Mouse (Mus musculus): ENCODE results near the gene Gpr107. TPM values are rescaled to one million over a fixed set of nuclear protein-coding genes. Genes with fewer than 3 reads are reported as not detected.

The Gpr107 gene
- total RNA-seq (2021), result 10 to 100 TPM; 24.7 to 25.2 TPM
- long read RNA-seq, experiment 1, full-length matches to known transcripts, result 16 of 20 reads
- long read RNA-seq, experiment 1, partial matches to known transcripts, result 1 of 20 reads
- long read RNA-seq, experiment 1, other reads (novel, unspliced or antisense), result 3 of 20 reads
- long read RNA-seq, experiment 2, full-length matches to known transcripts, result 21 of 24 reads
- long read RNA-seq, experiment 2, partial matches to known transcripts, result 1 of 24 reads
- long read RNA-seq, experiment 2, other reads (novel, unspliced or antisense), result 2 of 24 reads

DNA sequence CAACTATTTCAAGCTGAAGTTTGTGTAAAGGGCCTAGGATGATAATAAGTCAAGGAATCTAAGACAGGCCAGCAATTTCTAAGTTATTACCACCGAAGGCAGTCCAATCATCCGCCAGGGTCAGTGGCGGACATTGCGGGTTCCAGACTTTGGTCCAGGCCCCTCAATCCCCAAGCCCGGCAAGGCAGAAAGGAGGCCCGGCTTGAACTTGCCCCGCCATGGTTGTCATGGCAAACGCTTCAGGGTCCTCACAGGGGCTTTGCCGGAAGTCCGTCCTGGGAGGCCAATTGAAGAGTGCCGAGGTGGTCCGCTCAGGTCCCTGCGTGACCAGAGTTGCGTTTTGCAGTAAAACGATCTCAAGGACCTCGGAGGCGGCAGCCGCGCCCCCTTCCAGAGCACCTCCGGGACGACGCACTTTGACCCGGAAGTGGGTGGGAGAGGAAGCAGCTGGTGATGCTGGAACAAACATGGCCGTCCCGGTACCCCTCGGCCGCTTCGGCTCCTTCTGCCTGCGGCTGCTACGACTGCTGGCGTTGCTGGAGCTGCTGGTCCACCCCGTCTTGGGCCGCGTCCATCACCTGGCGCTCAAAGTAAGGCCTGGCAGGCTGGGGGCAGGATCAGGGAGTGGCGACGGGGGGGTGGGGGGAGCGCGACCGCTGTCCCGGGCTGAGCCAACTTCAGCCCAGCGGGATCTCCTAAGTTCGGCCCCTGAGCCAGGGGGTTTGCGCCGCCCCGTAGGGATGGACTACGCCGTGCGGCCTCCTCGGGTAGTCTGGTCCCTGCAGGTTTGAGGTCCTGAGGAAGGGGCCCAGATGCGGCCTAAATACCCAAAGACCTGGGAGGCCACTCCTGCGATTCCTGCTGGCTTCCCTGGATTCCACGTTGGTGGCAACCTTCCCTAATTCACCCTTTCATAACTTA is at the start of gene Gpr107:
Gpr107 (plus strand) TSS at position 425 of the 921 bp plus-strand sequence.
- intact Hi-C loops (cut with DNase I; ENCODE audit: low total_unique reads), result no loop called here
- DNase-seq, result peak; percentile 84

DNA sequence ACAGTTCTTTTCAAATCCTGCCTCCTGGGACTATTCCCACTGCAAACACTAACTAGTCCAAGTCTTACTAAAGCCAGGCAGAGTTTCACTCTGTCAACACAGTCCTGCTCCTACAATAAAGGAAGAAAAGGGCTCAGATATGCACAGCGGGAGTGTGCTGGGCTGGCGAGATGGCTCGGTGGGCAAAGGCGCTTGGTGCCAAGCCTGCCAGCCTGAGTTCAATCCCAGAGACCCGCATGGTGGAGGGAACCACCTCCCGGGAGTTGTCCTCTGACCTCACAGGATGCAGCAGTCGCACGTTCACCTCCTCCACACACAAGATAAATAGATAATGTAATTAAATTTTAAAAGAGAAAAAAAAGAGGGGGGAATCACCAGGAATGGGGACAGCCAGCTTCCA is 48.8 kb upstream of the Gpr107 start:
- intact Hi-C loops (cut with DNase I; ENCODE audit: low total_unique reads), result no loop called here
- no peak for DNase-seq

DNA sequence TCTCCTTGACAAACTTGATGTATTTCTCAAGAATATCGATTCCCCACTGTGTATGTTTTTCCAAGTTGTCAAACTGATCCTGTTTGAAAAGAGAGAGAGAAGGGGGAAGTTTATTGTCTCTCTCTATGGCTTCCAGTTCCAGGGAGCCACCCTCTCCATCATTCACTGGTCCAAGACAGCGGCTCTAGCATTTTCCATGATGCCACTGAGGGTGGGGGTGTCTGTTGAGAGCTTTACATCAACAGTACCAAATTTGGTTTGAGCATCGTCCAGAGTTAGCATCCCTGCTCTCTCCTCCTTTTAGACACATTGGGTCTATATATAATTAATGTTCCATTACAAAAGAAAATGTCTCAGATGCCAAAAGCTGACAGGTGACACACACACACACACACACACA is 46.8 kb upstream of the Gpr107 start:
- intact Hi-C loops (cut with DNase I; ENCODE audit: low total_unique reads), result no loop called here
- DNase-seq, result no peak

DNA sequence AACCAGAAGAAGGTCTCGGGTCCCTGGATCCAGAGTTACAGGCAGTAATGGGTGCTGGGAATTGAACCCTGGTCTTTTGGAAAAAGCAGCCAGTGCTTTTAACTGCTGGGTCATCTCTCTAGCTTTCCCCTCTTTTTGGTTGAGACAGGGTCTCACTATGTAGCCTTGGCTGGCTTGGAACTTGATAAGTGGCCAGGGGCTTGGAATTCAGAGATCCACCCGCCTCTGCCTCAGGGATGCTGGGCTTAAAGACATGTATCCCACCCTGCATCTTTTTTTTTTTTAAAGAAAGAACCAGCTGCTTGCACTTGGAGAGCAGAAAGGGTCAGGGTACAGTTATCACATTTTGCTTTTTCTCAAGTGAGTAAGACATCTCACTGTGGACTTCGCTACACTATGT is 46.1 kb upstream of the Gpr107 start:
- intact Hi-C loops (cut with DNase I; ENCODE audit: low total_unique reads), result no loop called here
- DNase-seq, result no peak

DNA sequence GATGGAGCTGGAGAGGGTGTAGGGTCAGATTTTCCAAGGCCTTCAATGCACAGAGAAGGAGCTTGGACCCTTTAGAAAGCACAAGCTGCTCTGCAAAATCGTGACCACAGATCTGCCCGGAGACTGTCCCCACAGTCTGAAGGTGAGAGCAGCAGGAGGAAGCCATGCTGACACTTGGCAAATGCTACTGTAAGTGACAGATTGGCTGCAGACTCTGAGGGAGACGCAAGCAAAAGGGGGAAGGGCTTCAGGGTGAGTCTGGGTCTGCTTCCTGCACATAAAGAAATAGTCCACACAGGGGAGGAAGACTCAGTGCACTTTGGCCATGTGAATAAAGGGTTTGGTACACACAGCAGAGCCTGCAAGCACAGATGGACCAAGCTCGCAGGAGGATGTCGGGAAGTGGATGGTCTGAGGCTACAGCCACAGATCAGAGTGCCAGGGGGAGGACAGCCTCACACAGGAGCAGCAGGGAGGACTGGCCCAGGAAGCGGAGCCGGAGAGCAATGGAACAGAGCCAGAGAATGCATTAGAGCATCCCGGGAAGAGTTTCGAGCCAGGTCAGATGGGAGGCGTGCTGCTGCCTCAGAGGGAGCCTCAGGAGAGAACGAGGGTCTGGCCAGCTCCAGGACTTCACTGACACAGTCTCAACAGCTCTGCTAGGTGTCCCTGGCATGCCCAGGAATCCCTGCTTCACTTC is 45.3 kb upstream of the Gpr107 start:
- intact Hi-C loops (cut with DNase I; ENCODE audit: low total_unique reads), result no loop called here

DNA sequence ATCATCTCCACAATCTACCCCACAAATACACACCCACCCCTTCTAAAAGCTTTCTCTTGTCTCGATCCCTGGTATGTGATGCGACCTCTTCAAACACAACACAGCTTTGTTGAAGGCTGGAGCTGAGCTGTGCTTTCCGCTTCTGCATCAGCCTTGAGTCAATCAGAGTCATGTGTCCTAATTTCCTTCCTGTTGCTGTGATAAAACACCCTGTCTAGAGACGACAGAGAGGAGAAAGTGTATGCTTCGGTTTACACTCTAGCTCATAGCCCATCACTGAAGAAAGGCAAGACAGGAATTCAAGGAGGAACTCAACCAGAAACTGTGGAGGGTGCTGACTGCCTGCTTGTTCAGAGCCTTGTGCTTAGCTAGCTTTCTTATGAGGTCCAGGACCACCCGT is 43.9 kb upstream of the Gpr107 start:
- DNase-seq, result no peak
- intact Hi-C loops (cut with DNase I; ENCODE audit: low total_unique reads), result no loop called here

More for the DNA sequence above, 45.3 kb upstream of the Gpr107 start:
- peak; percentile 57 for DNase-seq

DNA sequence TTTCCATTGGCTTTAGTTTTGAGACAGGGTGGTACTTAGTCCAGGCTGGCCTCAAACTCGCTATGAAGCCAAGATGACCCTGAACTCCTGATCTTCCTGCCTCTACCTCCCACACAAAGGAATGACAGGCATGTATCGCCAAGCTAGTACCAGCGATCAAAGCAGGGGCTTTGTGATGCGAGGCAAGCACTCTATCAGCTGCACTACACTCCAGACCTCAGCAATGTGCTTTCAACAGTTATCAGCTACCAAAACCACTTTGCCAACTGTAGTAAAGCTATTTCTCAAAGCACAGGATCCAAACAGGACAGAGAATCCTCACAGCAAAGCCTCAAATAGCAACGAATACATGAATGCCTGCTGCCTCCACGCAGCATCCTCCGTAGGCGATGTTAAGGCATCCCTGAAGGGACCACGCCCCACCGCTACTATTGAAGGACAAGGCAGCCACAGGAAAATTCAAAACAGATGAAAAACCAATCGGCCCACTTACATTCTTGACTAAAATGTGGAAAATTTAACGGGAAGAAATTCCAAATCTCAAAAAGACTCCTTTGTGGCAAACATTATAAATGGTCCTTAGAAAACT is 42.1 kb upstream of the Gpr107 start:
- intact Hi-C loops (cut with DNase I; ENCODE audit: low total_unique reads), result no loop called here
- DNase-seq, result no peak

DNA sequence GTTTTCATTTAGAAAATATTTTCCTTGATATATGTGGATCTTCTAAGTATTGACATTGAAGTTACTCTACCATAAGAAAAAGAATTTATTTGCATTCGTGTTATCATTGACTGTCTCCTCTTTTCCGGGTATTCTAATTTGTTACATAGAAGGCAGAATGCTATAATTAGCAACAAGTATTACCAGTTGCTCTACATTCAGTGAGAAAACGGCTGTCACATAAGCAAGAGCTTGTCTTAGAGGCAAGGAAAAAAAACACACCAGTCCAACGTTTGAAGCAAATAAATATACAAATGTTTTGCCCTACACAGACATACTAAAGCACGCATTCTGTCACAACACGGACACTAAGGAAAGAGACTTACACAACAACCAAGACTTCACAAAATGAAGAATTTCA is 40.4 kb upstream of the Gpr107 start:
- no peak for DNase-seq
- intact Hi-C loops (cut with DNase I; ENCODE audit: low total_unique reads), result no loop called here

DNA sequence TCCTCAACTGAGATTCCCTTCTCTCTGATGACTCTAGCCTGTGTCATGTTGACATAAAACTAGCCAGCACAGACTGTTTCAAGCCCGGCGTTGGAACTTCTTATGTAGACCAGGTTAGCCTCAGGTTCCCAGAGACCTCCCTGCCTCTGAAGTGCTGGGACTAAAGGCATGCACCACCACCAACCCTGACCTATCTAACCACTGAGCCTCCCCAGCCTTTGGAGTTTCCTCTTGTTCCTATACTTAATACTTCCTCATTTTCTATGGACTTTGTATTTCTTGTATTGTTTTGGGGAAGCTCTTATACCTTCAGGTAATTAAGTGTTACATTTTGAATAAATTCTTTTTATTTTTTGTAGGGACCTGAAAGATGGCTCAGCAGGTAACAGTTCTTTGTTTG is 37.9 kb upstream of the Gpr107 start:
- DNase-seq, result no peak
- intact Hi-C loops (cut with DNase I; ENCODE audit: low total_unique reads), result no loop called here

DNA sequence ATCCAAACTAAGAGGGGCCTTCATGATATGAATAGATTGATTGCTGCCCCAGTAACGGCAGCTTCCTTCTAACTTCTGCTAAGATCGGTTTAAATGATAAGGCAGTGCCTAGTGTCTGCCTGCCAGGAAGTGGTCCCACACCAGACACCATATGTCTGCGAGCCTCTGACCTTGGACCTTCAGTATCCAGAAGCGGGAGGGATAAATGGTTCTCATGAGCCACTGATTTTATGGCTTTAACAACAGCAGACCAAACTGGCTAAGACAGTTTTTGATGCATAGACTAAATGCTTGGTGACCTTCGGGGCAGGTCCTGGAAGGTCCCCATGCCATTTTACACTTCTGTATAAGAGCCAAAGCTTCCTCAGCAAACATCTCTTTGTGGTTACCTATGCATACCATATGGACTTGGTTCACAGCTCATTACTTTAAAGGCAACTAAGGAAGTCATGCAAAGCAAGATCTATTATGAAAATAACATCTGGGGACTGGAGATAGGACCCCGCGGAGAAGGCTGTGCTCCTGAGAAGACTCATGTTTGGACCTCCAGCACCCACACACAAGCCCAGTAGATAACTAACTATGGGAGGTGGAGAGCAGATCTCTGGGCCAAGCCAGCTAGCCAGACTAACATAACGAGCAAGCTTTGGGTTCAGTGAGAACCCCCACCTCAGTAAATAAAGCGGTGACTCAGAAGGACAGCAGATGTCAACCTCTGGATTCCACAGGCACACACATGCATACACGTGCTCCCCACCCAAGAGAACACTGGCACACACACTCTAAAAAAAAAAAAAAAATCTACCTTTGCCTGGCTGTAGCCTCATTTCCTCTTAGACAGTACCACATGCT is 36.8 kb upstream of the Gpr107 start:
- intact Hi-C loops (cut with DNase I; ENCODE audit: low total_unique reads), result no loop called here
- DNase-seq, result no peak

DNA sequence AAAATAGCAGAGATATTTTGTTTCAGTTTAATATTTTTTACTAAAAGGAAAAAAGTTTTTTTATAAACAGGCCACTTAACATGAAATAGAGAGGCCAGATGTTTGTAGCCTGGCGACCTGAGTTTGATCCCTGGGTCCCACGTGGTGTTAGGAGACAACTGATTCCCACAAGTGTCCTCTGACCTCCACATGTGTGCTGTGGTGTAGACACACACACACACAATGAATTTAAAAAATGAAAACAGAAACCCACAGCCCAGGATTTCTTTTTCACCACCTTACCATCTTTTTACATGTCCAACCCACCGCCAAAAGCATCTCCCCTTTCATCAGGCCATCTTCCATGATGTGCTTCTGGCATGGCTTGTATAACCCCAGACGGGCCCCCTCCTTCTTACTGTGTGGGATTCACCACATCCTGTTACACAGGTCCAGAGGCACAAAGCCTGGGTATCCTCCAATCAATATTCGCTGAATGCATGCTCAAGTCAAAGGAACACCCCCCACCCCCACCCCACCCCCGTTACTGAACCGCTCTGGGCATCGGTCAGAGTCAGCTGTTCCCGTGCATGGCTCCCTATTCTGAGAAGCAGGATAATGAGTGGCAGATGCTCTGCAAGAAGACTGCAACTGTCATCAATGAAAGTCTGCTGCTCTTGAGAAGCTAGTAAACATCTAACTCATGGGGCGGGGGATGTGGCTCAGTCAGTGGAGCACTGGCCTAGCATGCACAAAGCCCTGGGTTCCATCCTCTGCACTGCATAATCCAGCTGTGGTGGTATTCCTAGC is 36.0 kb upstream of the Gpr107 start:
- intact Hi-C loops (cut with DNase I; ENCODE audit: low total_unique reads), result no loop called here
- DNase-seq, result no peak

DNA sequence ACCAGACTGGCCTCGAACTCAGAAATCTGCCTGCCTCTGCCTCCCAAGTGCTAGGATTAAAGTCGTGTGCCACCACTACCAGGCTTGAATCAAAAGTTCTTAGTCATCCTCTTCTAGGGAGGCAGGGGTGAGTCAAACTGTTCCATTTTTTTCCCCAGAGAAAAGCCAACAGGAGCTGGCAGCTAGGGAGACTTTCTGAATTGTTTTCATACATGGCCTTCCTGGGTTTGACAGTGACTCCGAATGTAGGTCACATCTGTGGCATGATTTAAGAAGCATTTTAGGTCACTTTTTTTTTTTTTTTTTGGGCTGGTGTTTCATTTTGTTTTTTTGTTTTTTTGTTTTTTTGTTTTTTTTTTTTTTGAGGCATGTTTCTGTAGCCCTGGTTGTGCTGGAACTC is 33.9 kb upstream of the Gpr107 start:
- intact Hi-C loops (cut with DNase I; ENCODE audit: low total_unique reads), result no loop called here
- DNase-seq, result no peak

DNA sequence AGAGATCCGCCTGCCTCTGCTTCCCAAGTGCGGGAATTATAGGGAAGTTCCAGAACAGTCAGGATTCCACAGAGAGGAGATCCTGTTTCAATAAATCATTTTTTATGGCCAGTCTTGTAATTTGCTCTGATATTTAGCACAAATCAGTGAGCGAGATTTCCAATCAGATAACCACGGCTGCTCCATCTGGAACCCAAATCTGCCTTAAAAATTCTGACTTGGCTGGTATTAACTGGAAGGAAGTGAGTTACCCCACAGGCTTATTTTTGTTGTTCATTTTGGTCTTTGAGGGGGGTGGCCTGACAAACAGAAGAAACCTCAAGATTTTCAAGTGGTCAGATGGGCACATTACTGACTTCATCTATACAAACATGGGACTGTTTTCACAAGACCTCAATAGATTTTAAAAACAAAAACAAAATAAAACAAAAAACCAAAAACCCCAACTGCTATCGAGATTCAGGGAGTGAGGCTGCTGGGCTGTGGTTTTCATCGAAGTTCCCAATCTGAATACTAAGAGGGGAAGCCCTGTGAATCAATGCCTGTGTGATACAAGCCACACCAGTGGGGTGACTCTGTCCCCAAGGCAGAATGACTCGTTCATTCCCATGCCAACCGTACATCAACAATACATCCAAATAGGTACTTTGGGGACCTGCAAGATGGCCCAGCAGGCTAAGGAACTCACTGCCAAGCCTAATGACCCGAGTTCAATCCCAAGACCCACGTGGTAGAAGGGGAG is 33.3 kb upstream of the Gpr107 start:
- no peak for DNase-seq
- intact Hi-C loops (cut with DNase I; ENCODE audit: low total_unique reads), result no loop called here

DNA sequence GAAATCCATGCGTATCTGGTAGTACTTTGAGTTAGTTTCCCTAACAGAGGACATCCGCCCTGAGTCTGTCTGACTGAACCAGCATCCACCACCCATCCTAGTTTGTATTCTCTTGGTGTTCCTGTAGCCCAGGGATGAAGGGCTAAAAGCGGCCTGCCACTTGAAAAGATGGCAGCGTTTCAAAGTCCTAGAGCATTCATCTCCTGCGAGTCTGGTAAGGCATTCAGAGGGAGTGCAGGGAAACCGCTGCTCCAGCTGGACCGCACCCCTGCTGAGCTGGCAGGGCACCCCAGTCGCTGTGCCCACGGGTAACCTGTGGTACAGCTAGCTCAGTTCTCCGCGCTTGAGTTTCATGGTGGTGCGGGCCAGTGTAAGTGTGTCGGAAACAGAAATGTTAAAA is 32.3 kb upstream of the Gpr107 start:
- peak; percentile 26 for DNase-seq
- intact Hi-C loops (cut with DNase I; ENCODE audit: low total_unique reads), result no loop called here

DNA sequence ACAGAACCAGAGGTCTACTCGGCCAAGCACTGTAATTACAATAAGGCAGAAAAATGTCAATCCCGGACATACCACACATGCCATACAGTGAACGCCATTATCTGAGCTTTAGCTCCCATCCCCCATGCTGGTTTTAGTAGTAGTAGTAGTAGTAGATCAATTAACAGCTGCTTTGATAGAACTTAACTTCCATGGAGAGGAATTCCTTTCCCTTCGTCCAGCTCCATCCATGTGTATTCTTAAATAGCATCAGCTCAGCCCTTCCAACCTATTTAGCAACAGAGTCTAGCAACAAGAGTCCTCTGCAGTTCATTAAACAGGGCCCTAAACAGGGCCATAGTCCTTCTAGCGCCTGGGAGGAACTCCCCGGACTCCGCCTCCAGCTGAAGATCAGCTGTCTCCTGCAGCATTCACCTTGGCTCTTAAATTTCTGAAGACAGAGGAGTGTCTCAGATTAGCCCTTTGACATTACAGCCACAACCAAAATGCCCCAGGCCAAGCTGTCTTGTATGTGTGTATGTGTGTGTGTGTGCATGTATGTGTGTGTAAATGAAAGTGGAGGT is 30.9 kb upstream of the Gpr107 start:
- DNase-seq, result no peak
- intact Hi-C loops (cut with DNase I; ENCODE audit: low total_unique reads), result no loop called here

DNA sequence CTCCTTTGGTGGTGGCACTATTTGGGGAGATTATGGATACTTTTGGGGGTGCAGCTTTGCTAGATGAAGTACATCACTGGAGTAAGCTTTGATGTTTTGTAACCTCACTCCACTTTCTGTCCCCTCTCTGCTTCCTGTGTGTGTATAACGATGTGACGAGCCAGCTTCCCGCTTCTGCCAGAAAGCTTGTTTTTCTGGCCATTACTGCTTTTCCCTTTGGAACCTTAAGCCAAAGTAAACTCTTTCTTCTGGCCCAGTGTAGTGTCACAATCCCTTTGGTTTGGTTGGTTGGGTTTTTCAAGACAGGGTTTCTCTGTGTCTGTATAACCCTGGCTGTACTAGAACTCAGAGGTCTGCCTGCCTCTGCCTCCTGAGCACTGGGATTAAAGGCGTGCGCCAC is 29.3 kb upstream of the Gpr107 start:
- DNase-seq, result no peak
- intact Hi-C loops (cut with DNase I; ENCODE audit: low total_unique reads), result no loop called here

DNA sequence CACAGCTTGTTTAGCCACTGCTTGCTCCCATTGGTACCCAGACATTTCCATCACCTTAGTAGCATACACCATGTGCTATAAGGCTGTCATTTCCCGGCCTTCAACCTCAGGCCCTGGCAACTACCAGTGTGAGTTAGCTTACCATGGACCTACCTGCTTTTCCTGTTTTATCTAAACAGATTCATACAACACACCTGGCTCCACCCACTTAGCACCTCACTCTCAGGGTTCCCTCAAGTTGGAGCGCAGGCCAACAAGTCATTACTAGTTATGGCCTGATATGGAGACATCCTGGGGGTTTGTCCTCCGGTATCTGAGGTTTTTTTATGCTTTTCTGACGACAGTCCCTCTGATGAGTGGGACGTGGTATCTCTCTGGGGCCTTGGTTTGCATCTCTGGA is 28.6 kb upstream of the Gpr107 start:
- DNase-seq, result no peak
- intact Hi-C loops (cut with DNase I; ENCODE audit: low total_unique reads), result no loop called here

Measured in gastrocnemius, postnatal 14 days (tissue).